Mouse (Mus musculus): ENCODE results near the gene Mybpc1.

Mybpc1 gene

GRCm38 (mm10) chr10:88494959-88495587 lies 109.9 kb downstream of the Mybpc1 start:
- WGBS: 86% methylated on average over 4 of the region's 4 CpGs

GRCm38 (mm10) chr10:88492658-88493057 lies 112.3 kb downstream of the Mybpc1 start:
- WGBS: 63% methylated on average over 8 of the region's 8 CpGs

GRCm38 (mm10) chr10:88491632-88492031 lies 113.3 kb downstream of the Mybpc1 start:
- 61% methylated on average over 7 of the region's 7 CpGs for WGBS

GRCm38 (mm10) chr10:88488629-88489028 lies 116.3 kb downstream of the Mybpc1 start:
- WGBS: 93% methylated on average over 5 of the region's 5 CpGs

GRCm38 (mm10) chr10:88482866-88483265 lies 122.1 kb downstream of the Mybpc1 start:
- WGBS: 95% methylated on average over 10 of the region's 10 CpGs
